Mouse (Mus musculus) limb, embryonic 14.5 days (tissue): ENCODE measurements around the gene Meaf6. TPM values are rescaled to one million over a fixed set of nuclear protein-coding genes. Genes with fewer than 3 reads are reported as not detected.

Source experiments
- ATAC-seq: fragments of 200-750 bp; cut with Nextera tagmentation; 2 replicates; pipeline ENCODE4 v1.8.0; 2017; ENCODE audit warnings: low read depth, moderate number of reproducible peaks, moderate TSS enrichment; ENCODE audit not compliant: low FRiP score
- DNase-seq: peaks from one replicate; pipeline ENCODE4 v3.0.0-alpha.2; 2015; ENCODE audit warnings: low spot score
- H3K27ac ChIP-seq: fragments of 300-500 bp; sonication (generic); replicated peaks from 2 replicates; pipeline ENCODE4 v1.5.1; 2014; ENCODE audit warnings: low read depth, mild to moderate bottlenecking, low read length, moderate library complexity, mixed read lengths
- H3K27me3 ChIP-seq: fragments of 300-500 bp; sonication (generic); 2 replicates; pipeline ENCODE4 v1.6.1; 2014; ENCODE audit warnings: low read length, mixed read lengths; ENCODE audit not compliant: control insufficient read depth, insufficient read depth
- H3K36me3 ChIP-seq: fragments of 300-500 bp; sonication (generic); 2 replicates; pipeline ENCODE4 v1.6.1; 2014; ENCODE audit warnings: mild to moderate bottlenecking, low read length, moderate library complexity, mixed read lengths; ENCODE audit not compliant: control insufficient read depth, insufficient read depth
- H3K4me1 ChIP-seq: fragments of 300-500 bp; sonication (generic); 2 replicates; pipeline ENCODE4 v1.6.1; 2014; ENCODE audit warnings: antibody characterized with exemption, low read length, mixed read lengths; ENCODE audit not compliant: control insufficient read depth, insufficient read depth
- H3K4me2 ChIP-seq: fragments of 300-500 bp; sonication (generic); replicated peaks from 2 replicates; pipeline ENCODE4 v1.6.1; 2014; ENCODE audit warnings: low read depth, mild to moderate bottlenecking, low read length, moderate library complexity; ENCODE audit not compliant: severe bottlenecking
- H3K4me3 ChIP-seq: fragments of 300-500 bp; sonication (generic); replicated peaks from 2 replicates; pipeline ENCODE4 v1.5.1; 2014; ENCODE audit warnings: low read length
- H3K9ac ChIP-seq: fragments of 300-500 bp; sonication (generic); 2 replicates; pipeline ENCODE4 v1.6.1; 2014; ENCODE audit warnings: mild to moderate bottlenecking, low read depth, low read length, moderate library complexity; ENCODE audit not compliant: severe bottlenecking
- H3K9me3 ChIP-seq: fragments of 300-500 bp; sonication (generic); 2 replicates; pipeline ENCODE4 v1.6.1; 2016; ENCODE audit warnings: low read length; ENCODE audit not compliant: control insufficient read depth
- POLR2A ChIP-seq: fragments of 200-500 bp; IDR thresholded peaks from 2 replicates; pipeline ENCODE4 v1.8.0; 2012; ENCODE audit warnings: inconsistent platforms, mild to moderate bottlenecking, moderate library complexity, borderline replicate concordance; ENCODE audit not compliant: insufficient read depth, insufficient read length; ENCODE audit errors: extremely low read depth
- WGBS: fragments of 180-500 bp; shearing (Covaris S2); extraction: QIAGEN DNeasy Blood & Tissue Kit; methylation state at CpG from one replicate; pipeline ENCODE4 v1.1.7; 2014; 5-methylcytosine and 5-hydroxymethylcytosine counted together
- polyA plus RNA-seq, 2 experiments: library from polyadenylated mRNA; depleted of rRNA in 1 of 2; stranded (reverse) in 1 of 2; unstranded in 1 of 2; fragments of >200 nt; fragmentation: Nextera tagmentation in 1 of 2; extraction: Ambion mirVana in 1 of 2; gene quantifications; 2 replicates each; pipeline versions ENCODE4 v1.2.1 to v1.2.3; 2012 to 2014

Meaf6 gene
- polyA plus RNA-seq, 2 experiments = 60.1 to 74.5 TPM

GRCm38 (mm10) chr4:125126186-125126585 is 41.3 kb downstream of the Meaf6 start:
- no peak for TF ChIP-seq POLR2A
- H3K27me3 ChIP-seq = peaks cover 15% of the 10 kb centered on the region; the same call in 1 of the 2 replicates
- no peak overlapping the region for H3K27ac ChIP-seq
- no peaks in the 10 kb centered on the region for H3K36me3 ChIP-seq
- H3K4me2 ChIP-seq = no peak overlapping the region
- WGBS = 88% methylated on average over 3 of the region's 3 CpGs
- H3K4me1 ChIP-seq = peaks cover 9% of the 10 kb centered on the region; the same call in 1 of the 2 replicates
- no peak for ATAC-seq
- no peaks in the 10 kb centered on the region for H3K9me3 ChIP-seq
- no peak overlapping the region for H3K9ac ChIP-seq
- DNase-seq = no peak
- H3K4me3 ChIP-seq = no peak overlapping the region

GRCm38 (mm10) chr4:125126761-125127160 is 41.8 kb downstream of the Meaf6 start:
- no peaks in the 10 kb centered on the region for H3K9me3 ChIP-seq
- no peak overlapping the region for H3K9ac ChIP-seq
- H3K36me3 ChIP-seq = no peaks in the 10 kb centered on the region
- H3K27me3 ChIP-seq = peaks cover 15% of the 10 kb centered on the region; the same call in 1 of the 2 replicates
- H3K4me1 ChIP-seq = peaks cover 9% of the 10 kb centered on the region; the same call in 1 of the 2 replicates
- no peak for DNase-seq
- H3K4me3 ChIP-seq = peak overlapping the region; percentile 63; the same call in 1 of the 2 replicates
- no peak overlapping the region for H3K27ac ChIP-seq
- WGBS = 78% methylated on average over 7 of the region's 7 CpGs
- no peak for ATAC-seq
- peak overlapping the region; percentile 98 for H3K4me2 ChIP-seq
- no peak for TF ChIP-seq POLR2A

- peaks cover 9% of the 10 kb centered on the region; the same call in 1 of the 2 replicates for H3K4me1 ChIP-seq
- 3% methylated on average over 55 of the region's 62 CpGs for WGBS
- H3K9me3 ChIP-seq = no peaks in the 10 kb centered on the region
- no peak for TF ChIP-seq POLR2A
- no peak within 1 kb of the TSS for H3K27ac ChIP-seq
- no peaks in the 10 kb centered on the region for H3K36me3 ChIP-seq
- peak; percentile 79 for DNase-seq
- H3K27me3 ChIP-seq = peaks cover 15% of the 10 kb centered on the region; the same call in 1 of the 2 replicates
- peak; percentile 90 for ATAC-seq
- H3K9ac ChIP-seq = peak within 1 kb of the TSS; percentile 45; the same call in 1 of the 2 replicates
- H3K4me3 ChIP-seq = peak within 1 kb of the TSS; percentile 63
- H3K4me2 ChIP-seq = peak within 1 kb of the TSS; percentile 98
These were observed 42.6 kb downstream of the Meaf6 start, which contains the start of gene Zc3h12a for GRCm38 (mm10) chr4:125127305-125128084. TSS of gene Zc3h12a (minus strand) at chr4:125127840.

- no peak for ATAC-seq
- no peak for DNase-seq
These were observed 46.6 kb downstream of the Meaf6 start for GRCm38 (mm10) chr4:125131493-125131892.

GRCm38 (mm10) chr4:125132394-125132793 is 47.5 kb downstream of the Meaf6 start:
- H3K36me3 ChIP-seq = no peaks in the 10 kb centered on the region
- no peak overlapping the region for H3K9ac ChIP-seq
- H3K4me3 ChIP-seq = no peak overlapping the region
- H3K9me3 ChIP-seq = no peaks in the 10 kb centered on the region
- DNase-seq (peak; percentile 42), ATAC-seq (no peak)
- no peak overlapping the region for H3K27ac ChIP-seq
- peaks cover 12% of the 10 kb centered on the region; the same call in 1 of the 2 replicates for H3K27me3 ChIP-seq
- peaks cover 4% of the 10 kb centered on the region; the same call in 1 of the 2 replicates for H3K4me1 ChIP-seq
- no peak overlapping the region for H3K4me2 ChIP-seq
- TF ChIP-seq POLR2A = no peak
- WGBS = 20% methylated on average over 5 of the region's 5 CpGs

More at GRCm38 (mm10) chr4:125131493-125131892, 46.6 kb downstream of the Meaf6 start:
- Histone ChIP-seq H3K27me3 (peaks cover 13% of the 10 kb centered on the region; the same call in 1 of the 2 replicates), H3K9me3 (no peaks in the 10 kb centered on the region), H3K36me3 (no peaks in the 10 kb centered on the region), H3K4me2 (no peak overlapping the region), H3K9ac (no peak overlapping the region), H3K4me3 (no peak overlapping the region), H3K4me1 (peaks cover 9% of the 10 kb centered on the region; the same call in 1 of the 2 replicates), H3K27ac (no peak overlapping the region)
- TF ChIP-seq POLR2A = no peak
- 69% methylated on average over 4 of the region's 4 CpGs for WGBS
